Mouse (Mus musculus) right cerebral cortex, postnatal 25 days (tissue): Measurements from ENCODE around the gene Nudt14.

Experiments used
- DNase-seq: peaks from one replicate; pipeline ENCODE4 v3.0.0; 2022

The Nudt14 gene

GRCm38 (mm10) chr12:112912951-112913745, 28.8 kb downstream of the Nudt14 start:
- no peak for DNase-seq

GRCm38 (mm10) chr12:112911701-112912100, 30.2 kb downstream of the Nudt14 start:
- no peak for DNase-seq

- DNase-seq = no peak
These were observed 32.9 kb downstream of the Nudt14 start for GRCm38 (mm10) chr12:112908991-112909390.

GRCm38 (mm10) chr12:112905001-112905400, 36.9 kb downstream of the Nudt14 start:
- DNase-seq = no peak

GRCm38 (mm10) chr12:112903941-112904340, 38.0 kb downstream of the Nudt14 start:
- DNase-seq = no peak

GRCm38 (mm10) chr12:112900641-112901040, 41.3 kb downstream of the Nudt14 start:
- DNase-seq = peak; percentile 65

- DNase-seq = no peak
These were observed 43.0 kb downstream of the Nudt14 start for GRCm38 (mm10) chr12:112898960-112899359.

- no peak for DNase-seq
These were observed 43.6 kb downstream of the Nudt14 start for GRCm38 (mm10) chr12:112898351-112898750.

- no peak for DNase-seq
These were observed 44.3 kb downstream of the Nudt14 start for GRCm38 (mm10) chr12:112897522-112898212.

- no peak for DNase-seq
These were observed 47.0 kb downstream of the Nudt14 start for GRCm38 (mm10) chr12:112894969-112895368.

- no peak for DNase-seq
These were observed 47.5 kb downstream of the Nudt14 start for GRCm38 (mm10) chr12:112894303-112894884.

- DNase-seq = no peak
These were observed 56.5 kb downstream of the Nudt14 start for GRCm38 (mm10) chr12:112885465-112885864.
